Mouse (Mus musculus) spleen, adult 12 weeks (tissue): ENCODE data around the gene Clec4d.

ENCODE experiments used
- DNase-seq: peaks from one replicate; pipeline ENCODE4 v3.0.0; 2022; ENCODE audit warnings: low spot score

Gene Clec4d

GRCm38 (mm10) chr6:123308033-123308432 lies 46.1 kb downstream of the Clec4d start, which contains the start of gene Vmn2r19:
Gene Vmn2r19 (plus strand): TSS chr6:123308333.
- no peak for DNase-seq
